Mouse (Mus musculus) heart, embryonic 12.5 days (tissue): ENCODE data around the gene Cadm2. TPM values are rescaled to one million over a fixed set of nuclear protein-coding genes. Genes with fewer than 3 reads are reported as not detected.

Source experiments
- ATAC-seq: fragments of 200-750 bp; cut with Nextera tagmentation; 2 replicates; pipeline ENCODE4 v1.8.0; 2017; ENCODE audit warnings: moderate TSS enrichment, moderate library complexity; ENCODE audit not compliant: insufficient number of reproducible peaks, low FRiP score
- H3K27ac ChIP-seq: fragments of 300-500 bp; sonication (generic); 2 replicates; pipeline ENCODE4 v1.5.1; 2016; ENCODE audit warnings: mild to moderate bottlenecking, moderate library complexity; ENCODE audit not compliant: poor library complexity, severe bottlenecking
- H3K27me3 ChIP-seq: fragments of 300-500 bp; sonication (generic); replicated peaks from 2 replicates; pipeline ENCODE4 v1.6.1; 2016; ENCODE audit warnings: mild to moderate bottlenecking, moderate library complexity
- H3K36me3 ChIP-seq: fragments of 300-500 bp; sonication (generic); 2 replicates; pipeline ENCODE4 v1.6.1; 2016; ENCODE audit warnings: mild to moderate bottlenecking, moderate library complexity
- H3K4me1 ChIP-seq: fragments of 300-500 bp; sonication (generic); replicated peaks from 2 replicates; pipeline ENCODE4 v1.6.1; 2016; ENCODE audit warnings: mild to moderate bottlenecking
- H3K4me2 ChIP-seq: fragments of 300-500 bp; sonication (generic); 2 replicates; pipeline ENCODE4 v1.6.1; 2016; ENCODE audit warnings: mild to moderate bottlenecking, moderate library complexity
- H3K4me3 ChIP-seq: fragments of 300-500 bp; sonication (generic); 2 replicates; pipeline ENCODE4 v1.5.1; 2016; ENCODE audit warnings: mild to moderate bottlenecking
- H3K9ac ChIP-seq: fragments of 300-500 bp; sonication (generic); 2 replicates; pipeline ENCODE4 v1.6.1; 2016; ENCODE audit warnings: mild to moderate bottlenecking, moderate library complexity
- H3K9me3 ChIP-seq: fragments of 300-500 bp; sonication (generic); replicated peaks from 2 replicates; pipeline ENCODE4 v1.6.1; 2016; ENCODE audit warnings: mild to moderate bottlenecking, moderate library complexity
- WGBS: fragments of 180-500 bp; shearing (Covaris S2); methylation state at CpG from one replicate; pipeline ENCODE4 v1.1.7; 2016; 5-methylcytosine and 5-hydroxymethylcytosine counted together
- polyA plus RNA-seq: library from polyadenylated mRNA; unstranded; fragments of >200 nt; fragmentation: Nextera tagmentation; extraction: Ambion mirVana; gene quantifications from 2 replicates; pipeline ENCODE4 v1.2.1, GENCODE M21; 2016

The Cadm2 gene
- polyA plus RNA-seq, 1 experiment from 2014 or later = 0.26 TPM

GRCm38 (mm10) chr16:67609116-67609515 lies 11.6 kb downstream of the Cadm2 start:
- no peaks in the 10 kb centered on the region for H3K27me3 ChIP-seq
- H3K4me1 ChIP-seq = no peaks in the 10 kb centered on the region
- H3K9ac ChIP-seq = no peak overlapping the region
- no peak for ATAC-seq
- no peak overlapping the region for H3K4me3 ChIP-seq
- 68% methylated on average over 4 of the region's 4 CpGs for WGBS
- no peak overlapping the region for H3K4me2 ChIP-seq
- H3K27ac ChIP-seq = no peak overlapping the region
- no peaks in the 10 kb centered on the region for H3K9me3 ChIP-seq
- H3K36me3 ChIP-seq = no peaks in the 10 kb centered on the region

- Histone ChIP-seq H3K4me2 (no peak overlapping the region), H3K27me3 (no peaks in the 10 kb centered on the region), H3K36me3 (no peaks in the 10 kb centered on the region), H3K9ac (no peak overlapping the region), H3K27ac (no peak overlapping the region), H3K4me3 (no peak overlapping the region), H3K4me1 (no peaks in the 10 kb centered on the region), H3K9me3 (no peaks in the 10 kb centered on the region)
- no peak for ATAC-seq
- WGBS = 83% methylated on average over 3 of the region's 3 CpGs
Observed at GRCm38 (mm10) chr16:67608499-67608898, 12.2 kb downstream of the Cadm2 start.

- H3K36me3 ChIP-seq = no peaks in the 10 kb centered on the region
- H3K27ac ChIP-seq = no peak overlapping the region
- no peak overlapping the region for H3K9ac ChIP-seq
- WGBS = 80% methylated on average over 6 of the region's 6 CpGs
- ATAC-seq = no peak
- H3K27me3 ChIP-seq = no peaks in the 10 kb centered on the region
- no peaks in the 10 kb centered on the region for H3K4me1 ChIP-seq
- no peaks in the 10 kb centered on the region for H3K9me3 ChIP-seq
- H3K4me2 ChIP-seq = no peak overlapping the region
- H3K4me3 ChIP-seq = no peak overlapping the region
Observed at GRCm38 (mm10) chr16:67605661-67606060, 15.0 kb downstream of the Cadm2 start.

- WGBS = 84% methylated on average over 9 of the region's 9 CpGs
- no peaks in the 10 kb centered on the region for H3K27me3 ChIP-seq
Observed at GRCm38 (mm10) chr16:67599981-67600380, 20.7 kb downstream of the Cadm2 start.

GRCm38 (mm10) chr16:67598841-67599240 lies 21.9 kb downstream of the Cadm2 start:
- Histone ChIP-seq H3K27ac (no peak overlapping the region), H3K9me3 (no peaks in the 10 kb centered on the region), H3K4me3 (no peak overlapping the region), H3K9ac (no peak overlapping the region), H3K36me3 (no peaks in the 10 kb centered on the region), H3K4me1 (no peaks in the 10 kb centered on the region), H3K4me2 (no peak overlapping the region), H3K27me3 (no peaks in the 10 kb centered on the region)
- no peak for ATAC-seq
- 75% methylated on average over 4 of the region's 4 CpGs for WGBS

More at GRCm38 (mm10) chr16:67599981-67600380, 20.7 kb downstream of the Cadm2 start:
- no peaks in the 10 kb centered on the region for H3K36me3 ChIP-seq
- no peak overlapping the region for H3K27ac ChIP-seq
- no peaks in the 10 kb centered on the region for H3K9me3 ChIP-seq
- ATAC-seq = no peak
- no peak overlapping the region for H3K4me3 ChIP-seq
- no peaks in the 10 kb centered on the region for H3K4me1 ChIP-seq
- H3K9ac ChIP-seq = no peak overlapping the region
- no peak overlapping the region for H3K4me2 ChIP-seq

GRCm38 (mm10) chr16:67591015-67591414 lies 29.7 kb downstream of the Cadm2 start:
- no peak for ATAC-seq
- H3K9ac ChIP-seq = no peak overlapping the region
- no peak overlapping the region for H3K4me2 ChIP-seq
- no peaks in the 10 kb centered on the region for H3K27me3 ChIP-seq
- WGBS = 81% methylated on average over 6 of the region's 6 CpGs
- H3K4me3 ChIP-seq = no peak overlapping the region
- no peaks in the 10 kb centered on the region for H3K9me3 ChIP-seq
- H3K4me1 ChIP-seq = no peaks in the 10 kb centered on the region
- H3K36me3 ChIP-seq = no peaks in the 10 kb centered on the region
- no peak overlapping the region for H3K27ac ChIP-seq

GRCm38 (mm10) chr16:67578842-67579517 lies 41.7 kb downstream of the Cadm2 start:
- Histone ChIP-seq H3K4me3 (no peak overlapping the region), H3K27me3 (no peaks in the 10 kb centered on the region), H3K9me3 (no peaks in the 10 kb centered on the region), H3K27ac (no peak overlapping the region), H3K9ac (no peak overlapping the region), H3K36me3 (no peaks in the 10 kb centered on the region), H3K4me1 (no peaks in the 10 kb centered on the region), H3K4me2 (no peak overlapping the region)
- 75% methylated on average over 11 of the region's 11 CpGs for WGBS
- no peak for ATAC-seq

- H3K4me1 ChIP-seq = no peaks in the 10 kb centered on the region
- H3K4me3 ChIP-seq = no peak overlapping the region
- no peaks in the 10 kb centered on the region for H3K27me3 ChIP-seq
- H3K9me3 ChIP-seq = no peaks in the 10 kb centered on the region
- H3K27ac ChIP-seq = no peak overlapping the region
- 63% methylated on average over 5 of the region's 5 CpGs for WGBS
- H3K36me3 ChIP-seq = no peaks in the 10 kb centered on the region
- no peak for ATAC-seq
- H3K4me2 ChIP-seq = no peak overlapping the region
- no peak overlapping the region for H3K9ac ChIP-seq
Observed at GRCm38 (mm10) chr16:67575557-67575956, 45.2 kb downstream of the Cadm2 start.

GRCm38 (mm10) chr16:67526992-67527391 lies 93.7 kb downstream of the Cadm2 start:
- no peak overlapping the region for H3K27ac ChIP-seq
- H3K9me3 ChIP-seq = no peaks in the 10 kb centered on the region
- H3K4me2 ChIP-seq = no peak overlapping the region
- ATAC-seq = no peak
- WGBS = 73% methylated on average over 1 of the region's 1 CpGs
- no peaks in the 10 kb centered on the region for H3K4me1 ChIP-seq
- H3K9ac ChIP-seq = no peak overlapping the region
- no peaks in the 10 kb centered on the region for H3K36me3 ChIP-seq
- H3K4me3 ChIP-seq = no peak overlapping the region
- H3K27me3 ChIP-seq = no peaks in the 10 kb centered on the region

GRCm38 (mm10) chr16:67524878-67525277 lies 95.8 kb downstream of the Cadm2 start:
- Histone ChIP-seq H3K4me1 (no peaks in the 10 kb centered on the region), H3K27ac (no peak overlapping the region), H3K4me3 (no peak overlapping the region), H3K4me2 (no peak overlapping the region), H3K36me3 (no peaks in the 10 kb centered on the region), H3K9ac (no peak overlapping the region), H3K27me3 (no peaks in the 10 kb centered on the region), H3K9me3 (no peaks in the 10 kb centered on the region)
- no peak for ATAC-seq
- WGBS = 92% methylated on average over 1 of the region's 1 CpGs

- Histone ChIP-seq H3K9ac (no peak overlapping the region), H3K36me3 (no peaks in the 10 kb centered on the region), H3K4me3 (no peak overlapping the region), H3K4me2 (no peak overlapping the region), H3K9me3 (no peaks in the 10 kb centered on the region), H3K4me1 (no peaks in the 10 kb centered on the region), H3K27ac (no peak overlapping the region), H3K27me3 (no peaks in the 10 kb centered on the region)
- 71% methylated on average over 3 of the region's 3 CpGs for WGBS
- ATAC-seq = no peak
Observed at GRCm38 (mm10) chr16:67518311-67518710, 102.4 kb downstream of the Cadm2 start.

GRCm38 (mm10) chr16:67515549-67515948 lies 105.2 kb downstream of the Cadm2 start:
- H3K36me3 ChIP-seq = no peaks in the 10 kb centered on the region
- no peak overlapping the region for H3K27ac ChIP-seq

More at GRCm38 (mm10) chr16:67515549-67515948, 105.2 kb downstream of the Cadm2 start:
- Histone ChIP-seq H3K4me3 (no peak overlapping the region), H3K4me2 (no peak overlapping the region), H3K9ac (no peak overlapping the region), H3K9me3 (no peaks in the 10 kb centered on the region), H3K27me3 (no peaks in the 10 kb centered on the region), H3K4me1 (no peaks in the 10 kb centered on the region)
- no peak for ATAC-seq
- 69% methylated on average over 4 of the region's 4 CpGs for WGBS
